In genomic region chr11:86038701-86039100, GRCm38 (mm10) we compare ENCODE assay signal across 20 mouse cellular contexts.
DNase-seq lines count a peak whose midpoint lies in the region; ATAC-seq and TF ChIP-seq lines count a peak whose summit lies in the region.
"Had no signal": no experiment of that assay in that cellular context is flagged by ENCODE, and none has a peak within 500 bp of the region (broad histone marks: within the 10 kb centered on the region; RNA-seq: fewer than 3 reads in every experiment).

No protein-coding gene starts in this region.

- 56% methylated on average over 13 of the region's 13 CpGs for whole genome bisulfite sequencing in embryonic facial prominence, embryonic 14.5 days
- 82% methylated on average over 13 of the region's 13 CpGs for WGBS in embryonic facial prominence, embryonic 10.5 days
- WGBS in midbrain, embryonic 14.5 days, result 68% methylated on average over 13 of the region's 13 CpGs
- 60% methylated on average over 13 of the region's 13 CpGs for WGBS in midbrain, postnatal 0 days
- WGBS in forebrain, embryonic 16.5 days, result 44% methylated on average over 13 of the region's 13 CpGs
- WGBS in heart, embryonic 12.5 days, result 78% methylated on average over 13 of the region's 13 CpGs

- H3K27me3 ChIP-seq in embryonic facial prominence, embryonic 14.5 days (replicated peaks; ENCODE audit: control insufficient read depth, insufficient read depth, low read length), result no peaks in the 10 kb centered on the region
- no peaks in the 10 kb centered on the region for H3K27me3 ChIP-seq in embryonic facial prominence, embryonic 10.5 days (replicated peaks; ENCODE audit: low read depth, poor library complexity, severe bottlenecking)
- no peaks in the 10 kb centered on the region for H3K27me3 ChIP-seq in midbrain, embryonic 14.5 days (ENCODE audit: control insufficient read depth, insufficient read depth, low read length)
- H3K27me3 ChIP-seq in midbrain, postnatal 0 days (ENCODE audit: insufficient read depth, low read length), result no peaks in the 10 kb centered on the region
- no peaks in the 10 kb centered on the region for H3K27me3 ChIP-seq in forebrain, embryonic 16.5 days (replicated peaks; ENCODE audit: control insufficient read depth, insufficient read depth, low read length)
- no peaks in the 10 kb centered on the region for H3K27me3 ChIP-seq in heart, embryonic 12.5 days (replicated peaks)
- H3K27me3 ChIP-seq: embryonic facial prominence, embryonic 13.5 days; heart, embryonic 13.5 days; hindbrain, embryonic 12.5 days; intestine, embryonic 15.5 days had no signal

- no peak for ATAC-seq in embryonic facial prominence, embryonic 14.5 days (ENCODE audit: low read depth)
- ATAC-seq in midbrain, embryonic 14.5 days (ENCODE audit: low FRiP score, low TSS enrichment), result no peak
- no peak for ATAC-seq in midbrain, postnatal 0 days (ENCODE audit: low FRiP score)
- ATAC-seq in forebrain, embryonic 16.5 days, result no peak
- ATAC-seq in heart, embryonic 12.5 days (ENCODE audit: insufficient number of reproducible peaks, low FRiP score), result no peak
- ATAC-seq: CD4-positive, CD25-positive, alpha-beta regulatory T cell, adult 4 months; intestine, embryonic 15.5 days had no signal

- no peak for TF ChIP-seq CTCF in midbrain, postnatal 0 days (IDR thresholded peaks at IDR 0.05)

- H3K9me3 ChIP-seq in embryonic facial prominence, embryonic 14.5 days (ENCODE audit: control insufficient read depth, low read length), result no peaks in the 10 kb centered on the region; the same call in 1 of the 2 replicates
- H3K9me3 ChIP-seq in embryonic facial prominence, embryonic 10.5 days, result no peaks in the 10 kb centered on the region
- no peaks in the 10 kb centered on the region for H3K9me3 ChIP-seq in midbrain, embryonic 14.5 days (ENCODE audit: control insufficient read depth, low read length)
- H3K9me3 ChIP-seq in midbrain, postnatal 0 days (ENCODE audit: low read length), result no peaks in the 10 kb centered on the region
- H3K9me3 ChIP-seq in forebrain, embryonic 16.5 days (ENCODE audit: control insufficient read depth, low read length), result no peaks in the 10 kb centered on the region
- peaks cover 3% of the 10 kb centered on the region; the same call in 1 of the 2 replicates for H3K9me3 ChIP-seq in heart, embryonic 12.5 days (replicated peaks)
- H3K9me3 ChIP-seq: embryonic facial prominence, embryonic 13.5 days; G1E; hindbrain, embryonic 12.5 days; intestine, embryonic 15.5 days had no signal

- no peak overlapping the region for H3K27ac ChIP-seq in embryonic facial prominence, embryonic 14.5 days (replicated peaks; ENCODE audit: low read depth, low read length)
- no peak overlapping the region for H3K27ac ChIP-seq in embryonic facial prominence, embryonic 10.5 days (replicated peaks)
- no peak overlapping the region for H3K27ac ChIP-seq in midbrain, embryonic 14.5 days (replicated peaks; ENCODE audit: low read depth, low read length)
- H3K27ac ChIP-seq in midbrain, postnatal 0 days (ENCODE audit: low read depth, low read length), result no peak overlapping the region
- H3K27ac ChIP-seq in forebrain, embryonic 16.5 days (ENCODE audit: low read length), result peak overlapping the region; percentile 23; the same call in 1 of the 2 replicates
- H3K27ac ChIP-seq in heart, embryonic 12.5 days (ENCODE audit: poor library complexity, severe bottlenecking), result no peak overlapping the region
- H3K27ac ChIP-seq: embryonic facial prominence, embryonic 13.5 days; heart, embryonic 13.5 days; intestine, embryonic 15.5 days had no signal

- no peak overlapping the region for H3K4me2 ChIP-seq in embryonic facial prominence, embryonic 14.5 days (ENCODE audit: low read depth, low read length)
- H3K4me2 ChIP-seq in midbrain, embryonic 14.5 days (ENCODE audit: low read length), result no peak overlapping the region
- H3K4me2 ChIP-seq in midbrain, postnatal 0 days (ENCODE audit: low read depth, low read length, poor library complexity, severe bottlenecking), result no peak overlapping the region
- H3K4me2 ChIP-seq in forebrain, embryonic 16.5 days (ENCODE audit: low read length), result no peak overlapping the region; the same call in 1 of the 2 replicates
- no peak overlapping the region for H3K4me2 ChIP-seq in heart, embryonic 12.5 days
- H3K4me2 ChIP-seq: embryonic facial prominence, embryonic 13.5 days; heart, embryonic 13.5 days; intestine, embryonic 15.5 days had no signal

- H3K4me1 ChIP-seq in embryonic facial prominence, embryonic 14.5 days (ENCODE audit: control insufficient read depth, insufficient read depth, low read length), result no peaks in the 10 kb centered on the region
- no peaks in the 10 kb centered on the region for H3K4me1 ChIP-seq in embryonic facial prominence, embryonic 10.5 days
- H3K4me1 ChIP-seq in midbrain, embryonic 14.5 days (ENCODE audit: control insufficient read depth, insufficient read depth, low read length), result peaks cover 7% of the 10 kb centered on the region
- no peaks in the 10 kb centered on the region for H3K4me1 ChIP-seq in midbrain, postnatal 0 days (ENCODE audit: insufficient read depth, low read length)
- H3K4me1 ChIP-seq in forebrain, embryonic 16.5 days (replicated peaks; ENCODE audit: control insufficient read depth, insufficient read depth, low read length), result peaks cover 11% of the 10 kb centered on the region
- H3K4me1 ChIP-seq in heart, embryonic 12.5 days (replicated peaks), result no peaks in the 10 kb centered on the region
- H3K4me1 ChIP-seq: embryonic facial prominence, embryonic 13.5 days; heart, embryonic 13.5 days; intestine, embryonic 15.5 days had no signal

- H3K4me3 ChIP-seq in embryonic facial prominence, embryonic 14.5 days (ENCODE audit: low read depth, low read length), result no peak overlapping the region
- no peak overlapping the region for H3K4me3 ChIP-seq in embryonic facial prominence, embryonic 10.5 days
- no peak overlapping the region for H3K4me3 ChIP-seq in midbrain, embryonic 14.5 days (replicated peaks; ENCODE audit: low read depth, low read length)
- H3K4me3 ChIP-seq in midbrain, postnatal 0 days (ENCODE audit: low read depth, low read length), result no peak overlapping the region
- no peak overlapping the region for H3K4me3 ChIP-seq in forebrain, embryonic 16.5 days (replicated peaks; ENCODE audit: low read length)
- no peak overlapping the region for H3K4me3 ChIP-seq in heart, embryonic 12.5 days
- H3K4me3 ChIP-seq: embryonic facial prominence, embryonic 13.5 days; heart, embryonic 13.5 days; hindbrain, embryonic 12.5 days; intestine, embryonic 15.5 days had no signal

- peak; percentile 39 for DNase-seq in embryonic facial prominence, embryonic 14.5 days (ENCODE audit: low spot score)
- no peak for DNase-seq in embryonic facial prominence, embryonic 10.5 days (ENCODE audit: low spot score)
- DNase-seq in midbrain, embryonic 14.5 days, result peak; percentile 21
- no peak for DNase-seq in midbrain, postnatal 0 days (ENCODE audit: low spot score)
- DNase-seq in kidney, adult 9 months, result no peak
- DNase-seq: adrenal gland, postnatal 10 days; B cell, adult 2 months; cerebellum, adult 11-12 months; cerebellum, adult 9-10 months; cerebellum, postnatal 25 days; gastrocnemius, postnatal 25 days; heart, postnatal 4 days had no signal

- H3K36me3 ChIP-seq in embryonic facial prominence, embryonic 14.5 days (ENCODE audit: control insufficient read depth, insufficient read depth, low read length), result no peaks in the 10 kb centered on the region
- no peaks in the 10 kb centered on the region for H3K36me3 ChIP-seq in embryonic facial prominence, embryonic 10.5 days (replicated peaks)
- H3K36me3 ChIP-seq in midbrain, embryonic 14.5 days (ENCODE audit: control insufficient read depth, insufficient read depth, low read length), result no peaks in the 10 kb centered on the region
- no peaks in the 10 kb centered on the region for H3K36me3 ChIP-seq in midbrain, postnatal 0 days (ENCODE audit: insufficient read depth, low read length)
- no peaks in the 10 kb centered on the region for H3K36me3 ChIP-seq in forebrain, embryonic 16.5 days (ENCODE audit: control insufficient read depth, insufficient read depth)
- no peaks in the 10 kb centered on the region for H3K36me3 ChIP-seq in heart, embryonic 12.5 days
- H3K36me3 ChIP-seq: embryonic facial prominence, embryonic 13.5 days; G1E; heart, embryonic 13.5 days; hindbrain, embryonic 12.5 days; intestine, embryonic 15.5 days had no signal

- H3K9ac ChIP-seq in embryonic facial prominence, embryonic 14.5 days (ENCODE audit: low read depth, low read length), result no peak overlapping the region
- no peak overlapping the region for H3K9ac ChIP-seq in midbrain, embryonic 14.5 days (replicated peaks; ENCODE audit: low read length)
- H3K9ac ChIP-seq in midbrain, postnatal 0 days (replicated peaks; ENCODE audit: low read length, poor library complexity, severe bottlenecking), result no peak overlapping the region
- H3K9ac ChIP-seq in forebrain, embryonic 16.5 days (replicated peaks; ENCODE audit: low read depth, low read length), result no peak overlapping the region
- no peak overlapping the region for H3K9ac ChIP-seq in heart, embryonic 12.5 days
- H3K9ac ChIP-seq: embryonic facial prominence, embryonic 13.5 days; heart, embryonic 13.5 days; hindbrain, embryonic 12.5 days; intestine, embryonic 15.5 days had no signal

Comparison
In these comparisons a context has a peak if more than half of its experiments do, and no peak if none do; other contexts are left out.
1. DNase-seq: peak in embryonic facial prominence, embryonic 14.5 days (single experiment) and midbrain, embryonic 14.5 days (single experiment); none in embryonic facial prominence, embryonic 10.5 days (single experiment), midbrain, postnatal 0 days (single experiment) and kidney, adult 9 months (single experiment).